Mouse (Mus musculus): ENCODE measurements around the gene Slc10a3.

DNA sequence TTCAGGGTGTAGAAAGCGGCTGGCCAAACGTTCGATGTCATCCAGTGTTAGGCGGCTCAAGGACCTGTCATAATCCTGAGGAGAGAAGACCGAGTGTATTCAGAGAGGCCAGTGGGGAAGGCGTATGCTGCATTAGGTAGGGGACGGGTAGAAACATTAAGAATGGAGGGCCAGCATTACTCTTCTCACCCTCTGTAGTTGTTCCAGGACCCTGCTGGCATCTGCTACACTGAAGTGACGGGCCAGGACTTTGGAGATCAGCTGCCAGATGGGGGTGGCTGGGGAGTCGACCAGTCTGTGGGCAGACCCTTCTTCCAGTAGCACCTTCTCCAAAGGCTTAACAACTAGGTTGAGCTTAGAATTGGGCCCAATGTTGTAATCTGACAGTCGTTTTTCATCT lies 5.6 kb downstream of the Slc10a3 start:
- TF ChIP-seq POLR2A (IDR thresholded peaks at IDR 0.05; ENCODE audit: low read depth, low read length) (no peak), CTCF (IDR thresholded peaks at IDR 0.05; ENCODE audit: extremely low read depth, insufficient read length, insufficient replicate concordance, low read depth, low read length) (no peak)

Data from small intestine, adult 2 months (tissue).